Mouse (Mus musculus) CH12.LX (cell line): ENCODE data around the gene Btn1a1. TPM values are rescaled to one million over a fixed set of nuclear protein-coding genes. Genes with fewer than 3 reads are reported as not detected.
A peak's percentile ranks its signal among the peaks of the same experiment; 100 is the strongest.

ENCODE experiments used
- DNase-seq: peaks from one replicate; pipeline ENCODE4 v3.0.0-alpha.2; 2013; ENCODE audit errors: extremely low read depth
- H3K27ac ChIP-seq: 2 replicates; pipeline ENCODE4 v1.5.1; 2012; ENCODE audit warnings: low read depth, mild to moderate bottlenecking, control low read depth, moderate library complexity; ENCODE audit not compliant: insufficient read depth
- H3K27me3 ChIP-seq: replicated peaks from 2 replicates; pipeline ENCODE3; 2012; ENCODE audit warnings: inconsistent platforms
- H3K36me3 ChIP-seq, 2 experiments: replicated peaks in 1 of 2; 2 replicates each; pipeline versions ENCODE3 to v1.6.1; 2012; ENCODE audit warnings: inconsistent platforms in 1 of 2, low read length in 1 of 2, mild to moderate bottlenecking in 1 of 2, mixed read lengths in 1 of 2, moderate library complexity in 1 of 2; ENCODE audit not compliant: control insufficient read depth in 1 of 2, insufficient read depth in 1 of 2
- H3K4me1 ChIP-seq, 2 experiments: 2 replicates each; pipeline ENCODE4 v1.6.1; 2012; ENCODE audit warnings: inconsistent platforms in 1 of 2, moderate library complexity in 1 of 2; ENCODE audit not compliant: insufficient read depth in 2 of 2, control insufficient read depth in 1 of 2
- H3K4me2 ChIP-seq: 2 replicates; pipeline ENCODE4 v1.6.1; 2012; ENCODE audit warnings: low read depth, mild to moderate bottlenecking, control low read depth; ENCODE audit not compliant: poor library complexity, insufficient read depth, severe bottlenecking
- H3K4me3 ChIP-seq, 3 experiments: fragments of 150-350 bp in 1 of 3; sonication (generic) in 1 of 3; replicated peaks in 1 of 3; 2 replicates each; pipeline versions ENCODE3 to v1.5.1; 2011 to 2012; ENCODE audit warnings: low read depth in 2 of 3, low read length in 2 of 3, mild to moderate bottlenecking in 2 of 3, moderate library complexity in 2 of 3, control low read depth in 1 of 3, improper control_type of control experiment in 1 of 3, inconsistent platforms in 1 of 3, mixed read lengths in 1 of 3; ENCODE audit not compliant: poor library complexity in 1 of 3
- H3K79me2 ChIP-seq: replicated peaks from 2 replicates; pipeline ENCODE4 v1.6.1; 2012; ENCODE audit warnings: mild to moderate bottlenecking, moderate library complexity; ENCODE audit not compliant: control insufficient read depth, poor library complexity, insufficient read depth, severe bottlenecking; ENCODE audit errors: extremely low read depth
- H3K9ac ChIP-seq: 2 replicates; pipeline ENCODE4 v1.6.1; 2012; ENCODE audit warnings: low read depth, mild to moderate bottlenecking, control low read depth, moderate library complexity; ENCODE audit not compliant: insufficient read depth
- H3K9me3 ChIP-seq: replicated peaks from 2 replicates; pipeline ENCODE3; 2012; ENCODE audit warnings: low read length, inconsistent platforms, mixed read lengths
- BHLHE40 ChIP-seq: IDR thresholded peaks from 2 replicates; pipeline ENCODE4 v1.6.1; 2011; ENCODE audit warnings: mild to moderate bottlenecking, low read depth, low read length, improper control_type of control experiment
- CHD2 ChIP-seq: IDR thresholded peaks from 2 replicates; pipeline ENCODE4 v1.6.1; 2011; ENCODE audit warnings: low read length, improper control_type of control experiment
- CTCF ChIP-seq, 2 experiments: IDR thresholded peaks in 1 of 2; conservative IDR thresholded peaks in 1 of 2; 2 replicates each; pipeline ENCODE4 v1.5.1; 2011 to 2012; ENCODE audit warnings: low read depth in 2 of 2, low read length in 2 of 2, improper control_type of control experiment in 1 of 2, inconsistent platforms in 1 of 2, mild to moderate bottlenecking in 1 of 2, moderate library complexity in 1 of 2
- E2F4 ChIP-seq: IDR thresholded peaks from 2 replicates; pipeline ENCODE4 v1.6.1; 2011; ENCODE audit warnings: low read depth, low read length, improper control_type of control experiment; ENCODE audit not compliant: insufficient replicate concordance
- ELF1 ChIP-seq: IDR thresholded peaks from 2 replicates; pipeline ENCODE4 v1.6.1; 2014; ENCODE audit warnings: low read depth, mild to moderate bottlenecking, inconsistent platforms, low read length, improper control_type of control experiment
- HCFC1 ChIP-seq: IDR thresholded peaks from 2 replicates; pipeline ENCODE4 v1.6.1; 2012; ENCODE audit warnings: low read depth, mild to moderate bottlenecking, inconsistent platforms, low read length, improper control_type of control experiment
- MAX ChIP-seq: IDR thresholded peaks from 2 replicates; pipeline ENCODE4 v1.6.1; 2011; ENCODE audit warnings: low read length, improper control_type of control experiment
- MEF2A ChIP-seq: IDR thresholded peaks from 2 replicates; pipeline ENCODE4 v1.6.1; 2014; ENCODE audit warnings: low read depth, mild to moderate bottlenecking, inconsistent platforms, low read length, improper control_type of control experiment, borderline replicate concordance
- NRF1 ChIP-seq: IDR thresholded peaks from 2 replicates; pipeline ENCODE4 v1.6.1; 2014; ENCODE audit warnings: low read depth, mild to moderate bottlenecking, inconsistent platforms, low read length, improper control_type of control experiment, moderate library complexity
- POLR2A ChIP-seq: IDR thresholded peaks from 2 replicates; pipeline ENCODE4 v1.6.1; 2011; ENCODE audit warnings: low read depth, mild to moderate bottlenecking, improper control_type of control experiment, low read length
- TBP ChIP-seq: conservative IDR thresholded peaks from 2 replicates; pipeline ENCODE4 v1.6.1; 2011; ENCODE audit warnings: low read depth, low read length, improper control_type of control experiment
- TCF12 ChIP-seq: IDR thresholded peaks from 2 replicates; pipeline ENCODE4 v1.6.1; 2014; ENCODE audit warnings: low read depth, mild to moderate bottlenecking, inconsistent platforms, low read length, improper control_type of control experiment
- UBTF ChIP-seq: IDR thresholded peaks from 2 replicates; pipeline ENCODE4 v1.6.1; 2012; ENCODE audit warnings: low read depth, mild to moderate bottlenecking, inconsistent platforms, low read length, improper control_type of control experiment, moderate library complexity
- USF1 ChIP-seq: IDR thresholded peaks from 2 replicates; pipeline ENCODE4 v1.6.1; 2014; ENCODE audit warnings: low read depth, mild to moderate bottlenecking, inconsistent platforms, low read length, improper control_type of control experiment
- USF2 ChIP-seq: conservative IDR thresholded peaks from 2 replicates; pipeline ENCODE4 v1.6.1; 2011; ENCODE audit warnings: low read depth, low read length, improper control_type of control experiment
- ZMIZ1 ChIP-seq: IDR thresholded peaks from 2 replicates; pipeline ENCODE4 v1.6.1; 2012; ENCODE audit warnings: low read depth, mild to moderate bottlenecking, inconsistent platforms, low read length, improper control_type of control experiment
- dilution Hi-C: fragments of 300-500 bp; cut with MboI; formaldehyde crosslinking; loops from 2 replicates; pipeline ENCODE4 v1.14.3; 2020; ENCODE audit warnings: low sequenced_read_pairs; ENCODE audit not compliant: extremely low pct_unique_long_range_greater_than_20kb, extremely low pct_ligation_motif_present
- in situ Hi-C: fragments of 300-500 bp; cut with MboI; formaldehyde crosslinking; loops from 3 replicates; pipeline ENCODE4 v1.14.3; 2019; ENCODE audit warnings: low sequenced_read_pairs, low pct_ligation_motif_present, low pct_unique_long_range_greater_than_20kb, mixed read lengths
- polyA plus RNA-seq: library from polyadenylated mRNA; unstranded; fragments of >175 nt; gene quantifications from 2 replicates; pipeline ENCODE4 v1.2.1, GENCODE M21; 2012; ENCODE audit warnings: low read depth; ENCODE audit not compliant: insufficient read length
- total RNA-seq, 2 experiments: library from RNA; depleted of rRNA; stranded (reverse); fragments of 300-350 nt in 1 of 2; fragments of >200 nt in 1 of 2; gene quantifications; 2 replicates each; pipeline ENCODE4 v1.2.3; 2012 to 2014

The Btn1a1 gene
- total and polyA plus RNA-seq, 3 experiments, result 0.20 to 0.51 (median 0.21) TPM

- peak overlapping the region; percentile 95 for H3K9ac ChIP-seq
- DNase-seq, result peak; percentile 89
- peak overlapping the region; percentile 96 for H3K4me2 ChIP-seq
- peaks cover 3% of the 10 kb centered on the region; the same call in 1 of the 2 replicates for H3K79me2 ChIP-seq
- H3K27me3 ChIP-seq, result no peaks in the 10 kb centered on the region
- H3K36me3 ChIP-seq, result no peaks in the 10 kb centered on the region
- in situ Hi-C loops (loop anchor here (5.0 to 25.0 kb wide), 4 partner anchors 91 to 1569 kb away; partner anchors contain the start of gene Zfp184), dilution Hi-C loops (no loop called here)
- H3K4me1 ChIP-seq, result peaks cover 0 to 17% of the 10 kb centered on the region in 2 experiments; a peak in 2 of 4 replicates
- H3K4me3 ChIP-seq, result peak overlapping the region; percentile 59 to 72 (median 68)
- TF ChIP-seq TBP, result peak; percentile 99
- TF ChIP-seq CTCF (conservative IDR thresholded peaks at IDR 0.05 in 1 of 2, IDR thresholded peaks at IDR 0.05 in 1 of 2; ENCODE audit: low read depth in 2 of 2, low read length in 2 of 2), result no peak
- H3K27ac ChIP-seq, result peak overlapping the region; percentile 62
- no peaks in the 10 kb centered on the region for H3K9me3 ChIP-seq
These were observed 34.3 kb downstream of the Btn1a1 start for GRCm38 (mm10) chr13:23431351-23431771.

DNA sequence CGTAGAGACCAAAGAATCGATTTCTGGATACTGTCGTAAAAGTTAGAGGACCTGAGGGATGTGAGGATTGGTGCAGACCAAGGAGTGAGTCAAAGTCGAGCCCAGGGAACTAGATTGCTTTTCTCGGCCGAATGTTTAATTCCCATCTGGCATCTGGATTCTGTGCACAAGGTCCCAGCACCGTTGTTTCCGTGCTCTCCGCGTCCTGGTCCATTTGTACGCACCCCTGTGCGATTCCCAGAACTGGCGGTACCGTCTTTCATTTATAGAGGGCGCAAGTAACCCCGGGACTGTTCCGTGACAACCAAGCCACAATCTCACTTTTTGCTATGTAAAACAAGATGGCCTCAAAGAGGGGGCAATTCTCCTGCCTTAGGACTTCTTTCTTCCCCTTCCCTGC, 35.0 kb downstream of the Btn1a1 start:
- Histone ChIP-seq H3K9ac (peak overlapping the region; percentile 95), H3K4me1 (peaks cover 0 to 17% of the 10 kb centered on the region in 2 experiments; a peak in 2 of 4 replicates), H3K27ac (peak overlapping the region; percentile 46), H3K9me3 (no peaks in the 10 kb centered on the region), H3K36me3 (no peaks in the 10 kb centered on the region), H3K79me2 (peaks cover 3% of the 10 kb centered on the region; the same call in 1 of the 2 replicates), H3K4me2 (peak overlapping the region; percentile 11; the same call in 1 of the 2 replicates), H3K27me3 (no peaks in the 10 kb centered on the region), H3K4me3 (peak overlapping the region; percentile 56 to 80 (median 79))
- dilution Hi-C loops, result no loop called here
- in situ Hi-C loops, result loop anchor here (5.0 to 25.0 kb wide), 4 partner anchors 92 to 1568 kb away; partner anchors contain the start of gene Zfp184
- DNase-seq, result peak; percentile 84
- TF ChIP-seq CTCF (conservative IDR thresholded peaks at IDR 0.05 in 1 of 2, IDR thresholded peaks at IDR 0.05 in 1 of 2; ENCODE audit: low read depth in 2 of 2, low read length in 2 of 2) (0 out of 4 replicates have a peak, but pooled peaks of 1 of the 2 experiments have one; percentile 12), POLR2A (peak; percentile 58; the same call in 1 of the 2 replicates), USF2 (no peak), TBP (peak; percentile 60; the same call in 1 of the 2 replicates)

GRCm38 (mm10) chr13:23429771-23430380, 35.8 kb downstream of the Btn1a1 start:
- dilution Hi-C loops, result no loop called here
- in situ Hi-C loops, result loop anchor here (5.0 to 25.0 kb wide), 5 partner anchors 92 to 1568 kb away; partner anchors contain the start of genes Hist1h2ag, Hist1h2bj, Hist1h4i and Zfp184
- TF ChIP-seq E2F4 (no peak), MAX (no peak), NRF1 (no peak), UBTF (no peak), USF1 (no peak), HCFC1 (no peak), TCF12 (no peak), BHLHE40 (no peak), ELF1 (no peak), MEF2A (no peak), CTCF (conservative IDR thresholded peaks at IDR 0.05 in 1 of 2, IDR thresholded peaks at IDR 0.05 in 1 of 2; ENCODE audit: low read depth in 2 of 2, low read length in 2 of 2) (no peak), ZMIZ1 (no peak), CHD2 (no peak)

More at GRCm38 (mm10) chr13:23429771-23430380, 35.8 kb downstream of the Btn1a1 start:
- Histone ChIP-seq H3K79me2 (peaks cover 3% of the 10 kb centered on the region; the same call in 1 of the 2 replicates), H3K27ac (no peak overlapping the region), H3K9ac (peak overlapping the region; percentile 95), H3K27me3 (no peaks in the 10 kb centered on the region), H3K36me3 (no peaks in the 10 kb centered on the region), H3K4me3 (peak overlapping the region; percentile 56 to 80 (median 79)), H3K4me2 (peak overlapping the region; percentile 85), H3K4me1 (peaks cover 0 to 17% of the 10 kb centered on the region in 2 experiments; a peak in 2 of 4 replicates), H3K9me3 (no peaks in the 10 kb centered on the region)
- DNase-seq, result no peak
